Mouse (Mus musculus): ENCODE measurements at regions not wholly inside any gene's neighbourhood (a gene's known extent, or its start where the extent isn't known, plus 50 kb on each side); places are given as distances from the start of the nearest gene placed in this dataset.

DNA sequence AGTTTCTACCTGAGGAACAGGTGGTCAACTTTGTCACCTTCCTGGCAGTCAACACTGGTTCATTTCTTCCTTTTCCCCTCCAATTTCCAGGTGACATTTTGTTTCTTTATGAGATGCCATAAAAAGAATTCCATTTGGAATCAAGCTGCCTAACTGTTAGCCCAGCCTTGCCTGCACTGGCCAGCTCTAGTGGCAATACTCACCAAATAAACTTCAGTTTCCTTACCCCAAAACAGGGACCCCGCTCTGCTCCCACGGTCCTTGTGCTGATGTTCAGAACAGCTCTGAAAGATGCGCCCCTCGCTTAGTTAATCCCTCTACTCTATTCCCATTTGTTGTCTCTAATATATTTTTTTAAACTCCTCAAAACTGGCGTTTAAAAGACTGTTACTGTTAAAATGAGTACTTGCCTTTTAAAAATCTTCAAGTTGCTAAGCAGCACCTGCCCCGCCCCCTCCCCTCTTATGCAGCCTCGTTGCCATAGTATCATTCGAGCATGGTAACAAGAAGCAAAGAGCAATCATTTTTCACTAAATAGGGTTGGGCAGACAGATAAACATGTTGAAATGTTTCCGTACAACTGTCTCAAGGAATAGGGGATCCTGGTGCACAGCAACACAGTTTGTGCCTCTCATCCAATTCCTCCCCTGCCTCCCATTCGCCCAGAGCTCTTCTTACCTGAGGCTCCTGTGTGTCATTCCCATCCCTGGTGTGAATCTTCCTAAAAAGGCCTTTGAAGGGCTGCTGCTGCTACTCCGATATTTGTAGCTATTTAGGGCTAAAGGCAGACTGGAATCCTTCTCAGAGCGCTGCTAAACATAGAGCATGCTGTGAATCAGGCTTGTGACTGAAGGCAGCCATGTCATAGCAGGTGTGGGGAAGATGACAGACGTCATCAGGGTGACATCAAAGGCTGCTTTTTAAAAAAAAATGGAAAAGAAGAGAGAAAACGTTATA, 98.8 kb upstream of the Oxgr1 start:
- no peaks in the 10 kb centered on the region for H3K36me3 ChIP-seq (ENCODE audit: control insufficient read depth, insufficient read depth)
- H3K4me2 ChIP-seq (ENCODE audit: low read depth): no peak overlapping the region
- no peaks in the 10 kb centered on the region for H3K27me3 ChIP-seq (ENCODE audit: control insufficient read depth, insufficient read depth, insufficient read length)
- no peak overlapping the region for H3ac ChIP-seq (ENCODE audit: control insufficient read depth, insufficient read length)
- H3K4me3 ChIP-seq: no peak overlapping the region
- no peak for TF ChIP-seq TCF12 (IDR thresholded peaks at IDR 0.05; ENCODE audit: insufficient read depth, poor library complexity, severe bottlenecking)
- no peak for TF ChIP-seq MAX (IDR thresholded peaks at IDR 0.05; ENCODE audit: low read depth)
- TF ChIP-seq MYOD1 (IDR thresholded peaks at IDR 0.05; ENCODE audit: control insufficient read depth in 1 of 3, insufficient read length in 2 of 3, low read depth in 2 of 3): no peak
- TF ChIP-seq REST (IDR thresholded peaks at IDR 0.05; ENCODE audit: insufficient read depth, insufficient read length): no peak
- no peak for TF ChIP-seq POLR2A (IDR thresholded peaks at IDR 0.05; ENCODE audit: insufficient read length, low read depth)
- TF ChIP-seq SRF (IDR thresholded peaks at IDR 0.05; ENCODE audit: control insufficient read depth, insufficient read length, low read depth): no peak
- no peaks in the 10 kb centered on the region for H3K79me2 ChIP-seq (ENCODE audit: control insufficient read depth, insufficient read depth)

DNA sequence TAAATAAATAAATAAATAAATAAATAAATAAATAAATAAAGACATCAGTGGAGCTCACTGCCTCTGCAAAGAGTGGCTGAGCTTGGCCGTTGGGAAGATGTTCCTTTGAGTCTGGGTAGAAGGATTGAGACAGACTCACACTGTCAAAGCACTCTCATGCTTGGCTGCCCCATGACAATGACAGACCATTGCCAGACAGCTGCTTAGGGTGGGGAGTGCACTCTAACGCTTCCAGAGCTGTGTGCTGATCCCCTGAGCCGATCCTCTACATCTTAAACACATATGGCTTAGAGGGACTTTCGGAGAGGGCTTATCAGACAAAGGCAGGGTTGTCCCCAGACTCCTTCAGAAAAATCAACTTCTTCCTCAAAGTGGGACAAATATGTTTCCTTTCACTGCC, 100.0 kb upstream of the Oxgr1 start:
- H3K36me3 ChIP-seq (ENCODE audit: control insufficient read depth, insufficient read depth): no peaks in the 10 kb centered on the region
- H3K79me2 ChIP-seq (ENCODE audit: control insufficient read depth, insufficient read depth): no peaks in the 10 kb centered on the region
- H3ac ChIP-seq (ENCODE audit: control insufficient read depth, insufficient read length): no peak overlapping the region
- H3K27me3 ChIP-seq (ENCODE audit: control insufficient read depth, insufficient read depth, insufficient read length): no peaks in the 10 kb centered on the region
- no peak overlapping the region for H3K4me3 ChIP-seq
- TF ChIP-seq CEBPB (IDR thresholded peaks at IDR 0.05; ENCODE audit: insufficient read depth, poor library complexity, severe bottlenecking) (no peak), USF1 (IDR thresholded peaks at IDR 0.05; ENCODE audit: low read depth) (no peak), POLR2AphosphoS2 (IDR thresholded peaks at IDR 0.05; ENCODE audit: insufficient read length, low read depth) (no peak), REST (IDR thresholded peaks at IDR 0.05; ENCODE audit: insufficient read depth, insufficient read length) (no peak), SRF (IDR thresholded peaks at IDR 0.05; ENCODE audit: control insufficient read depth, insufficient read length, low read depth) (no peak), E2F4 (IDR thresholded peaks at IDR 0.05; ENCODE audit: insufficient read depth) (no peak), MAX (IDR thresholded peaks at IDR 0.05; ENCODE audit: low read depth) (no peak), TCF12 (IDR thresholded peaks at IDR 0.05; ENCODE audit: insufficient read depth, poor library complexity, severe bottlenecking) (no peak), MYOD1 (IDR thresholded peaks at IDR 0.05; ENCODE audit: control insufficient read depth in 1 of 3, insufficient read length in 2 of 3, low read depth in 2 of 3) (no peak), POLR2A (IDR thresholded peaks at IDR 0.05; ENCODE audit: insufficient read length, low read depth) (no peak), TCF3 (IDR thresholded peaks at IDR 0.05; ENCODE audit: insufficient read length, low read depth) (no peak), MYOG (IDR thresholded peaks at IDR 0.05; ENCODE audit: control insufficient read depth in 1 of 3, insufficient read depth in 1 of 3, insufficient read length in 2 of 3, low read depth in 2 of 3) (no peak)
- no peak overlapping the region for H3K4me2 ChIP-seq (ENCODE audit: low read depth)

DNA sequence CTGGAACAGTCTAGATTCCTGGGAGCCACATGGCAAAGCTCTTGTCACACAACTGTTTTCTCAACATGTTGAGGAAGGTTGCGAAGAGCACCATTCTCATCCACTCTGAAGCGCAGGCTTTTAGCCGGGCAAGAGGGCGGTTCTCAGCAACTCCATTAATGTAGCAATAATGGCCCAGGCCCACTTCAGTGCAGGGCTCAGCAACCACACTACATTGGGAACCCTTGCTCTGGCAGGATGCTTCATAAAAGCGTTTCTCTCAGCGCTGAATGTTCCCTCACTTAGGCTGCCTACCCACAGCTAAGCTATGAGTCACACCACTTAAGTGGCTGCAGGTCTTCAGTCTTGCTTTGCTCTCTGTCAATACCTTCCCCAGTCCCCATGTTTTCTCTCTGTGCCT, 102.2 kb upstream of the Oxgr1 start:
- Histone ChIP-seq H3K4me2 (ENCODE audit: low read depth) (no peak overlapping the region), H3K4me3 (no peak overlapping the region), H3ac (ENCODE audit: control insufficient read depth, insufficient read length) (no peak overlapping the region), H3K79me2 (ENCODE audit: control insufficient read depth, insufficient read depth) (no peaks in the 10 kb centered on the region), H3K27me3 (ENCODE audit: control insufficient read depth, insufficient read depth, insufficient read length) (no peaks in the 10 kb centered on the region), H3K36me3 (ENCODE audit: control insufficient read depth, insufficient read depth) (no peaks in the 10 kb centered on the region)
- no peak for TF ChIP-seq MYOG (IDR thresholded peaks at IDR 0.05; ENCODE audit: control insufficient read depth in 1 of 3, insufficient read depth in 1 of 3, insufficient read length in 2 of 3, low read depth in 2 of 3)
- TF ChIP-seq MAX (IDR thresholded peaks at IDR 0.05; ENCODE audit: low read depth): no peak
- no peak for TF ChIP-seq SRF (IDR thresholded peaks at IDR 0.05; ENCODE audit: control insufficient read depth, insufficient read length, low read depth)
- no peak for TF ChIP-seq CEBPB (IDR thresholded peaks at IDR 0.05; ENCODE audit: insufficient read depth, poor library complexity, severe bottlenecking)
- no peak for TF ChIP-seq TCF3 (IDR thresholded peaks at IDR 0.05; ENCODE audit: insufficient read length, low read depth)
- TF ChIP-seq USF1 (IDR thresholded peaks at IDR 0.05; ENCODE audit: low read depth): no peak
- TF ChIP-seq E2F4 (IDR thresholded peaks at IDR 0.05; ENCODE audit: insufficient read depth): no peak
- no peak for TF ChIP-seq REST (IDR thresholded peaks at IDR 0.05; ENCODE audit: insufficient read depth, insufficient read length)
- TF ChIP-seq MYOD1 (IDR thresholded peaks at IDR 0.05; ENCODE audit: control insufficient read depth in 1 of 3, insufficient read length in 2 of 3, low read depth in 2 of 3): no peak
- no peak for TF ChIP-seq POLR2A (IDR thresholded peaks at IDR 0.05; ENCODE audit: insufficient read length, low read depth)
- no peak for TF ChIP-seq POLR2AphosphoS2 (IDR thresholded peaks at IDR 0.05; ENCODE audit: insufficient read length, low read depth)
- TF ChIP-seq TCF12 (IDR thresholded peaks at IDR 0.05; ENCODE audit: insufficient read depth, poor library complexity, severe bottlenecking): no peak

DNA sequence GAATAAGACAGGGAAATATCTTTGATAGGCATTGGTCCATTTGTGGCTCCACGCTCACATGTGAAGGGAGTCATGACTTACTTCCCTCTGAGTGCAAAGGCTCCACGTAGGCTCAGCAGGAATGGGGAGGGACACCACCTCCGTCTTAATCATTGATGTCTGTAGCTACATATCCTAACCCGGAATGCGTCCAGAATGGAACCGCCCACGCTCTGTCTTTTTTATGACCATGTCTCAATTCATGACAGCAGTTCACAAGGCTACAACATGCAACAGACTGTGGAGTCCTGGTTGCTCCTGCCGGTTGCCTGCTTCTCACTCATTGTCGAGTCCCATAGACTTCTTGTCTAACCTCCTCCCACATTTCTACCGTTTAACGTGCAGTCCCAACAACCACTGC, 104.1 kb upstream of the Oxgr1 start:
- Histone ChIP-seq H3K4me2 (ENCODE audit: low read depth) (no peak overlapping the region), H3K36me3 (ENCODE audit: control insufficient read depth, insufficient read depth) (no peaks in the 10 kb centered on the region), H3ac (ENCODE audit: control insufficient read depth, insufficient read length) (no peak overlapping the region), H3K27me3 (ENCODE audit: control insufficient read depth, insufficient read depth, insufficient read length) (no peaks in the 10 kb centered on the region), H3K79me2 (ENCODE audit: control insufficient read depth, insufficient read depth) (no peaks in the 10 kb centered on the region), H3K4me3 (no peak overlapping the region)
- TF ChIP-seq TCF3 (IDR thresholded peaks at IDR 0.05; ENCODE audit: insufficient read length, low read depth): no peak
- TF ChIP-seq E2F4 (IDR thresholded peaks at IDR 0.05; ENCODE audit: insufficient read depth): no peak
- no peak for TF ChIP-seq MAX (IDR thresholded peaks at IDR 0.05; ENCODE audit: low read depth)
- no peak for TF ChIP-seq SRF (IDR thresholded peaks at IDR 0.05; ENCODE audit: control insufficient read depth, insufficient read length, low read depth)
- TF ChIP-seq REST (IDR thresholded peaks at IDR 0.05; ENCODE audit: insufficient read depth, insufficient read length): no peak
- no peak for TF ChIP-seq TCF12 (IDR thresholded peaks at IDR 0.05; ENCODE audit: insufficient read depth, poor library complexity, severe bottlenecking)
- no peak for TF ChIP-seq USF1 (IDR thresholded peaks at IDR 0.05; ENCODE audit: low read depth)
- no peak for TF ChIP-seq POLR2A (IDR thresholded peaks at IDR 0.05; ENCODE audit: insufficient read length, low read depth)
- TF ChIP-seq MYOG (IDR thresholded peaks at IDR 0.05; ENCODE audit: control insufficient read depth in 1 of 3, insufficient read depth in 1 of 3, insufficient read length in 2 of 3, low read depth in 2 of 3): no peak
- TF ChIP-seq MYOD1 (IDR thresholded peaks at IDR 0.05; ENCODE audit: control insufficient read depth in 1 of 3, insufficient read length in 2 of 3, low read depth in 2 of 3): no peak
- TF ChIP-seq POLR2AphosphoS2 (IDR thresholded peaks at IDR 0.05; ENCODE audit: insufficient read length, low read depth): no peak
- no peak for TF ChIP-seq CEBPB (IDR thresholded peaks at IDR 0.05; ENCODE audit: insufficient read depth, poor library complexity, severe bottlenecking)
